Mouse (Mus musculus): ENCODE data around the gene Ccdc107. TPM values are rescaled to one million over a fixed set of nuclear protein-coding genes. Genes with fewer than 3 reads are reported as not detected.

Ccdc107 gene
- 55.0 TPM for polyA plus RNA-seq (2014; fragmentation: Illumina TruSeq; extraction: RNeasy Lipid Tissue Mini Kit (QIAGEN cat#74804); ENCODE audit: low read depth, low replicate concordance)

DNA sequence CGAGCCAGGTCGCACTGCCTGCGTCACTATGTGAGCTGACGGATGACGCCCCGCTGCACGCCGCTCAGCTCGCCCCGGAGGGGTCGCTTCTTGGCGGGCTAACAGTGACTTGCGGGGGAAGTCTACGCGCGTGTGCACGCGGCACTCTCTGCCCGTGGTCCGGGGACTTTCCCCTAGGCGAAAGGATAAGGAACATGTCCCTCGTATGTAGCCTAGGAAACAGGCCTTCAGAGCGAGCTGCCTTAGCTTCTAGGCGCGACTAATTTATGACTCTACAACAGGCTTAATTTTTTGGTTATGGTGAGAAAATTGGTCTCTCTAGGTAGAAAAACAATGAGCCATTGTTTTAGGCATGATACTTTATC is at the start of gene Ccdc107:
Gene Ccdc107 (plus strand): TSS at position 80 of the 365 bp plus-strand sequence.

DNA sequence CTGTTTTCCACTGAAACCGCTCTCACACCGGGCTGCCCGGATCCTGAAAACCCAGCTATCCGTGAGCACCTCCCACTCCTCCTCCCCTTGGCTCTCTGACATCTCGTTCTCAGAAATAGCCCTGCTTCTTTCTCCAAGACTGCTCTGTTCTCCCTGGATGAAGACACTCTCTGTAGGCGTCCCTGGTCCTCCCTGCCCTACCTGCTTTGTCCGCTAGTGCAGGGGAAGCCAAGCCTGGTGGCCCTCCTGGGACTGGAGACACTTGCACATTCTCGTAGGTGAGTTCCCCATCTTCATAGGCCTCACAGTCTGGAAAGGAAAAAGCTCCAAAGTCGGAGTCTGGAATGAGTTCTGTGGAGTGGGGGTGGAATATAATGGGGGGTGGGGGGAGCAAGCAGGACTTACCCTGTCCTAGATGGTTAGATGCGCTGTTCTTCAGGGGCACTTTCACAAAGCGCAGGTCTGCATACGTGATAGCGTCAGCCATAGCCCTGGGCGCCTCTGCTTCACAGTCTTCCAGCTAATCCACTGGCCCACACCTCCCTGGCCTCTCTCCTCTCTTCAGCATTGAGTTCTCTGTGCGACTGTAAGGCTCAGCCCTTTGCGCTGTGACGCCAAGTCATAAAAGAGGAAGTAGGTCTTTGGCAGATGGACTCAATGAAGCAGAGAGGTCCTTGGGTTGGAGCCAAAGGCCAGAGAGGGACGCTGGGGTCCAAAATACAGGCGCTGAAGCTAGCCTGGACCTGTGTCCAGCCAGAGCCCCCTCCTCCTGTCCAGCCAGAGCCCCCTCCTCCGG is 38.5 kb upstream of the Ccdc107 start, which contains the start of gene Cd72:
Gene Cd72 (minus strand): TSS at position 588 of the 796 bp plus-strand sequence.

DNA sequence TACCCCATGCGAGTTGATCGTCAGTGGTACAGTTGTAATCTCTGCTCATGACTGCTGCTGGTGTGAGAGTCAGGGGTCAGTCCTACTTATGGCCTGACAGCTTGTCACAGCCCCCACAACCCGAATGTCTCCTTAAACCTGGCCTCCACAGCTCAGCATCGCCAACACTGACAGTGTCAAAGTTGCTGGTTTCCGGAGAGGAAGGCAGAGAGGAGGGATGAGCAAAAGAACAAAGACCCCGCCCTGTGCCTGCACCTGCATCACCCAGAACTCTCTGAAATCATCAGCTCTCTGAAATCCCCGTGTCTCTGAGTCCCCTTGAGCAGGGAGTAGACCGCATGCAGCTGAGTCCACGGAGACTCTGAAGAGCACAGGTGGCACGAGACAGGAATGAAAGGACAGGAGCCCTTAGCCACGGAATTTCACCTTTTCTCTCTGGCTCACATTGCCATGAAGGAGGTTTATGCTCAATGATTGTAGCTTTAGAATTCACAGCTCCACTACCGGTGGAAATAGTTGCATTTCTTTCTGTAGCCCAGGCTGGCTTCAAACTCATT is 9.1 kb upstream of the Ccdc107 start, which contains the start of gene Sit1:
Gene Sit1 (minus strand): TSS at position 200 of the 557 bp plus-strand sequence.

DNA sequence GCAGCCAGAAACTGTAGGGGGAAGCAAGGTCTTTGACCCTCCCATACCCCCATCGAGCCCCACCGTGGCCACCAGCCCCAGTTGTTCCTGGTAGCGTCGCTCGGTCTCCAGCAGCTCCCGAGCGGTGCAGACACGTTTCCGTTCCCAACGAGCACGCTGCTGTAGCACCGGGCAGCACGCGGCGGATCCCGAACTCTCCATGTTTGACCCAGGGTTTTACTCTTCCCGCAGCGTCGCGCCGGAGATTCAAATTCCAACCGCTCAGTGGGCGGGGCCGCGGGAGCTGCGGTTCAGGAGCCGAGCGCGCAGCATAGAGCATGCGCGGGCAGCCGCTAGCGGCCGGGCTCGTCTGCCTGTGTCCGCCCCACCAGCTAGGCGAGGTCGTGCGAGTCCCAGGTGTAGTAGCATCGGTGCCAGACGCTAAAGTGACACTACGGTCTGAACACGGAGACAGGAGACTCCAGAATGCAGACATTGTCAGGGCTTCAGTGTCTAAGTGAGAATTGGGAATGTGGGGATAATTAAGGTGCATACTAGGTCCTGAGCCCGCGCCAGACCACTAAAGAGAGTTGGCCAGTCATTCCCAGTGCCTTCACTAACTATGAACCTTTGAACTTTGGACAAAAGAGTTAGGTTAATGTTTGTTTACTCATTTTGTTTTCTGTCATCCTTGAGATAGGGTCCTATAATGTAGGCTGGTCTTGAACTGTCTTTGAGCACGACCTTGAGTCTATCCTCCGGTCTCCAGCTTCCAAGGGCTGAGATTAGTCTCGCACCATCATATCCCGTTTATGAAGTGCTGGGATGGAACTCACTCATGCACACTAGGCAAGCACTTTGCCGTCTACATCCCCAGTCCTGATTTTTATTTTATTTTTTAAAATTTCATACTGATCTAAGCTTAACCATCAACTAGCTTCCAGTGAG is 7.0 kb downstream of the Ccdc107 start, which contains the start of gene Arhgef39:
Gene Arhgef39 (minus strand): TSS at position 289 of the 927 bp plus-strand sequence.

DNA sequence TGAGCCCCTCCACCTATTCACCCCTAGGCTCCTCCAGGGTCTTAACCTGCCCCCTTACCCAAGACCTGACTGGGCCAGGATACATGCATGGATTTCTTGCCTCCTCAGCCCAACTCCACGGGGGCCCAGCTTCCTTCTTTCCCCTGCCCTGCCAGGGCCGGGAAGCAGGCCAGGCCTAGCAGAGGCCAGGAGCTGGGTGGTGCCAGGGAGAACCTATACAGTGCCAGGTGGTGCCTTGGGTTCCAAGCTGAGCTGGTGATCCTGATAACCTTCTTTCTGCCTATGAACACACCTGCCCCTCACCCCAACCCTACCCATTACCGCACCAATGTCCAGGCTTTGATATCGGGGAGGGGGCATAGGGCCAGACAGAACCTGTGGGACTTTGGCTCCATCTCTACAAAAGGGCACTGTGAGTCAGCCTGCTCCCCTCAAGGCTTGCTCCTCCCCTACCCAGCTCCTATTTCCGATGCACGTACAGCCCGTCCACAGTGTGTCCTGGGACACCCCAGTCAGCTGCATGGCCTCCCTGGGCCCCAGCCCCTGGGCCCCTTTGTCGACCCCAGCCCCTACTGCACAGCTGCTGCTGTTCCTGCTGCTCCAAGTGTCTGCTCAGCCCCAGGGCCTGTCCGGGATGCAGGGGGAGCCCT is 14.0 kb downstream of the Ccdc107 start, which contains the start of gene Car9:
Gene Car9 (plus strand): TSS at position 431 of the 650 bp plus-strand sequence.

Other genes with a start within 250 kb of the Ccdc107 start
- gene Atp8b5, start 225.7 kb upstream of the Ccdc107 start, polyA plus RNA-seq (2014; fragmentation: Illumina TruSeq; extraction: RNeasy Lipid Tissue Mini Kit (QIAGEN cat#74804); ENCODE audit: low read depth, low replicate concordance) = 1.4 TPM
- 17.7 TPM for gene Rusc2, start 110.9 kb upstream of the Ccdc107 start, polyA plus RNA-seq (2014; fragmentation: Illumina TruSeq; extraction: RNeasy Lipid Tissue Mini Kit (QIAGEN cat#74804); ENCODE audit: low read depth, low replicate concordance)
- gene Fam166b, start 63.8 kb upstream of the Ccdc107 start, polyA plus RNA-seq (2014; fragmentation: Illumina TruSeq; extraction: RNeasy Lipid Tissue Mini Kit (QIAGEN cat#74804); ENCODE audit: low read depth, low replicate concordance) = 3.9 TPM
- gene Tesk1, start 51.0 kb upstream of the Ccdc107 start, polyA plus RNA-seq (2014; fragmentation: Illumina TruSeq; extraction: RNeasy Lipid Tissue Mini Kit (QIAGEN cat#74804); ENCODE audit: low read depth, low replicate concordance) = 47.5 TPM
- gene Cd72, start 38.3 kb upstream of the Ccdc107 start, polyA plus RNA-seq (2014; fragmentation: Illumina TruSeq; extraction: RNeasy Lipid Tissue Mini Kit (QIAGEN cat#74804); ENCODE audit: low read depth, low replicate concordance) = 6.7 TPM
- gene Sit1, start 9.2 kb upstream of the Ccdc107 start, polyA plus RNA-seq (2014; fragmentation: Illumina TruSeq; extraction: RNeasy Lipid Tissue Mini Kit (QIAGEN cat#74804); ENCODE audit: low read depth, low replicate concordance) = not detected
- 1.2 TPM for gene Arhgef39, start 6.8 kb downstream of the Ccdc107 start, polyA plus RNA-seq (2014; fragmentation: Illumina TruSeq; extraction: RNeasy Lipid Tissue Mini Kit (QIAGEN cat#74804); ENCODE audit: low read depth, low replicate concordance)
- 0.72 TPM for gene Car9, start 14.1 kb downstream of the Ccdc107 start, polyA plus RNA-seq (2014; fragmentation: Illumina TruSeq; extraction: RNeasy Lipid Tissue Mini Kit (QIAGEN cat#74804); ENCODE audit: low read depth, low replicate concordance)
- gene Tpm2, start 30.9 kb downstream of the Ccdc107 start, polyA plus RNA-seq (2014; fragmentation: Illumina TruSeq; extraction: RNeasy Lipid Tissue Mini Kit (QIAGEN cat#74804); ENCODE audit: low read depth, low replicate concordance) = 128 TPM
- 45.7 TPM for gene Creb3, start 69.4 kb downstream of the Ccdc107 start, polyA plus RNA-seq (2014; fragmentation: Illumina TruSeq; extraction: RNeasy Lipid Tissue Mini Kit (QIAGEN cat#74804); ENCODE audit: low read depth, low replicate concordance)
- 59.0 TPM for gene Tln1, start 69.8 kb downstream of the Ccdc107 start, polyA plus RNA-seq (2014; fragmentation: Illumina TruSeq; extraction: RNeasy Lipid Tissue Mini Kit (QIAGEN cat#74804); ENCODE audit: low read depth, low replicate concordance)
- 40.1 TPM for gene Rgp1, start 85.8 kb downstream of the Ccdc107 start, polyA plus RNA-seq (2014; fragmentation: Illumina TruSeq; extraction: RNeasy Lipid Tissue Mini Kit (QIAGEN cat#74804); ENCODE audit: low read depth, low replicate concordance)
- gene Gba2, start 86.0 kb downstream of the Ccdc107 start, polyA plus RNA-seq (2014; fragmentation: Illumina TruSeq; extraction: RNeasy Lipid Tissue Mini Kit (QIAGEN cat#74804); ENCODE audit: low read depth, low replicate concordance) = 12.9 TPM
- 0.79 TPM for gene Msmp, start 91.6 kb downstream of the Ccdc107 start, polyA plus RNA-seq (2014; fragmentation: Illumina TruSeq; extraction: RNeasy Lipid Tissue Mini Kit (QIAGEN cat#74804); ENCODE audit: low read depth, low replicate concordance)
- 30.2 TPM for gene Npr2, start 139.0 kb downstream of the Ccdc107 start, polyA plus RNA-seq (2014; fragmentation: Illumina TruSeq; extraction: RNeasy Lipid Tissue Mini Kit (QIAGEN cat#74804); ENCODE audit: low read depth, low replicate concordance)
- gene Spag8, start 160.7 kb downstream of the Ccdc107 start, polyA plus RNA-seq (2014; fragmentation: Illumina TruSeq; extraction: RNeasy Lipid Tissue Mini Kit (QIAGEN cat#74804); ENCODE audit: low read depth, low replicate concordance) = 3.8 TPM
- 120 TPM for gene Hint2, start 163.6 kb downstream of the Ccdc107 start, polyA plus RNA-seq (2014; fragmentation: Illumina TruSeq; extraction: RNeasy Lipid Tissue Mini Kit (QIAGEN cat#74804); ENCODE audit: low read depth, low replicate concordance)
- gene Tmem8b, start 176.1 kb downstream of the Ccdc107 start, polyA plus RNA-seq (2014; fragmentation: Illumina TruSeq; extraction: RNeasy Lipid Tissue Mini Kit (QIAGEN cat#74804); ENCODE audit: low read depth, low replicate concordance) = 11.5 TPM
- 4.8 TPM for gene Fam221b, start 176.2 kb downstream of the Ccdc107 start, polyA plus RNA-seq (2014; fragmentation: Illumina TruSeq; extraction: RNeasy Lipid Tissue Mini Kit (QIAGEN cat#74804); ENCODE audit: low read depth, low replicate concordance)
- gene Olfr70, start 207.9 kb downstream of the Ccdc107 start, polyA plus RNA-seq (2014; fragmentation: Illumina TruSeq; extraction: RNeasy Lipid Tissue Mini Kit (QIAGEN cat#74804); ENCODE audit: low read depth, low replicate concordance) = not detected
- not detected for gene Olfr71, start 217.4 kb downstream of the Ccdc107 start, polyA plus RNA-seq (2014; fragmentation: Illumina TruSeq; extraction: RNeasy Lipid Tissue Mini Kit (QIAGEN cat#74804); ENCODE audit: low read depth, low replicate concordance)
- gene Hrct1, start 234.3 kb downstream of the Ccdc107 start, polyA plus RNA-seq (2014; fragmentation: Illumina TruSeq; extraction: RNeasy Lipid Tissue Mini Kit (QIAGEN cat#74804); ENCODE audit: low read depth, low replicate concordance) = 13.1 TPM
- gene Spaar, start 237.1 kb downstream of the Ccdc107 start, polyA plus RNA-seq (2014; fragmentation: Illumina TruSeq; extraction: RNeasy Lipid Tissue Mini Kit (QIAGEN cat#74804); ENCODE audit: low read depth, low replicate concordance) = 4.6 TPM